Comparison of ENCODE assay signal across 13 mouse cellular contexts in genomic region chr11:31362330-31362729, GRCm38 (mm10). TPM values are rescaled to one million over a fixed set of nuclear protein-coding genes. Genes with fewer than 3 reads are reported as not detected.
DNase-seq lines count a peak whose midpoint lies in the region; ATAC-seq and TF ChIP-seq lines count a peak whose summit lies in the region.
"Had no signal": no experiment of that assay in that cellular context is flagged by ENCODE, and none has a peak within 500 bp of the region (broad histone marks: within the 10 kb centered on the region; RNA-seq: fewer than 3 reads in every experiment).

No protein-coding gene starts in this region.

- no peak overlapping the region for H3K4me2 ChIP-seq in forebrain, embryonic 11.5 days (ENCODE audit: low read depth, low read length, severe bottlenecking)
- H3K4me2 ChIP-seq in forebrain, embryonic 12.5 days, result no peak overlapping the region
- no peak overlapping the region for H3K4me2 ChIP-seq in liver, postnatal 0 days (ENCODE audit: low read depth, low read length)
- H3K4me2 ChIP-seq in liver, embryonic 12.5 days, result no peak overlapping the region
- no peak overlapping the region for H3K4me2 ChIP-seq in heart, embryonic 16.5 days (ENCODE audit: low read depth, low read length)
- H3K4me2 ChIP-seq: embryonic facial prominence, embryonic 13.5 days; neural tube, embryonic 13.5 days had no signal

- no peak overlapping the region for H3K4me3 ChIP-seq in forebrain, embryonic 11.5 days (ENCODE audit: low read depth, low read length)
- no peak overlapping the region for H3K4me3 ChIP-seq in forebrain, embryonic 12.5 days (replicated peaks)
- H3K4me3 ChIP-seq in liver, postnatal 0 days (ENCODE audit: low read depth, low read length), result no peak overlapping the region
- H3K4me3 ChIP-seq in liver, embryonic 12.5 days, result no peak overlapping the region
- H3K4me3 ChIP-seq in heart, embryonic 16.5 days (ENCODE audit: low read length), result no peak overlapping the region
- H3K4me3 ChIP-seq: embryonic facial prominence, embryonic 13.5 days; neural tube, embryonic 13.5 days had no signal

- no peaks in the 10 kb centered on the region for H3K36me3 ChIP-seq in forebrain, embryonic 11.5 days (ENCODE audit: control insufficient read depth, insufficient read depth, low read length)
- 0 out of 2 replicates have a peak, but pooled peaks cover 3% of the 10 kb centered on the region for H3K36me3 ChIP-seq in forebrain, embryonic 12.5 days (replicated peaks)
- H3K36me3 ChIP-seq in liver, postnatal 0 days (replicated peaks; ENCODE audit: insufficient read depth, low read length), result no peaks in the 10 kb centered on the region
- no peaks in the 10 kb centered on the region for H3K36me3 ChIP-seq in liver, embryonic 12.5 days
- peaks cover 5% of the 10 kb centered on the region for H3K36me3 ChIP-seq in heart, embryonic 16.5 days (ENCODE audit: control insufficient read depth, insufficient read depth)
- H3K36me3 ChIP-seq: embryonic facial prominence, embryonic 13.5 days; neural tube, embryonic 13.5 days had no signal

- no peak for ATAC-seq in forebrain, embryonic 11.5 days (replicated peaks; ENCODE audit: low FRiP score)
- ATAC-seq in forebrain, embryonic 12.5 days (ENCODE audit: low FRiP score), result no peak
- no peak for ATAC-seq in liver, postnatal 0 days
- no peak for ATAC-seq in liver, embryonic 12.5 days
- peak; percentile 87 for ATAC-seq in heart, embryonic 16.5 days (replicated peaks; ENCODE audit: extremely low read depth, insufficient read depth, low FRiP score)
- ATAC-seq: intestine, embryonic 16.5 days had no signal

- no peaks in the 10 kb centered on the region for H3K9me3 ChIP-seq in forebrain, embryonic 11.5 days (ENCODE audit: control insufficient read depth, low read length)
- H3K9me3 ChIP-seq in forebrain, embryonic 12.5 days, result no peaks in the 10 kb centered on the region
- no peaks in the 10 kb centered on the region for H3K9me3 ChIP-seq in liver, postnatal 0 days (ENCODE audit: low read length)
- no peaks in the 10 kb centered on the region for H3K9me3 ChIP-seq in liver, embryonic 12.5 days (replicated peaks)
- H3K9me3 ChIP-seq in heart, embryonic 16.5 days (replicated peaks; ENCODE audit: control insufficient read depth, low read length), result no peaks in the 10 kb centered on the region
- H3K9me3 ChIP-seq: embryonic facial prominence, embryonic 13.5 days; neural tube, embryonic 13.5 days had no signal

- peak; percentile 26 for DNase-seq in forebrain, embryonic 11.5 days (ENCODE audit: low spot score)
- peak; percentile 8 for DNase-seq in liver, postnatal 0 days
- peak; percentile 30 for DNase-seq in lung, postnatal 14 days
- DNase-seq in frontal cortex, postnatal 14 days (ENCODE audit: low spot score in 2 of 2), result no peak
- no peak for DNase-seq in left cerebral cortex, postnatal 14 days (ENCODE audit: low spot score in 2 of 2)
- DNase-seq: right cerebral cortex, postnatal 4 days; thymus, adult 18-20 months had no signal

- H3K4me1 ChIP-seq in forebrain, embryonic 11.5 days (replicated peaks; ENCODE audit: control insufficient read depth, insufficient read depth, low read length), result no peaks in the 10 kb centered on the region
- no peaks in the 10 kb centered on the region for H3K4me1 ChIP-seq in forebrain, embryonic 12.5 days
- no peaks in the 10 kb centered on the region for H3K4me1 ChIP-seq in liver, postnatal 0 days (ENCODE audit: insufficient read depth)
- no peaks in the 10 kb centered on the region for H3K4me1 ChIP-seq in liver, embryonic 12.5 days
- peaks cover 17% of the 10 kb centered on the region for H3K4me1 ChIP-seq in heart, embryonic 16.5 days (ENCODE audit: control insufficient read depth, insufficient read depth, low read length)
- H3K4me1 ChIP-seq: neural tube, embryonic 13.5 days had no signal

- intact Hi-C loops in left cerebral cortex, postnatal 14 days (cut with DNase I), result loop anchor here (10.0 kb wide), 1 partner anchor 118 kb away; no protein-coding TSS in a partner anchor

- WGBS in forebrain, embryonic 11.5 days, result 91% methylated on average over 3 of the region's 3 CpGs
- WGBS in forebrain, embryonic 12.5 days, result 88% methylated on average over 3 of the region's 3 CpGs
- 50% methylated on average over 3 of the region's 3 CpGs for WGBS in liver, postnatal 0 days (ENCODE audit: insufficient replicate concordance)
- 60% methylated on average over 3 of the region's 3 CpGs for WGBS in liver, embryonic 12.5 days (ENCODE audit: insufficient replicate concordance)
- 43% methylated on average over 3 of the region's 3 CpGs for WGBS in heart, embryonic 16.5 days

- no peak overlapping the region for H3K9ac ChIP-seq in forebrain, embryonic 11.5 days (ENCODE audit: low read length)
- H3K9ac ChIP-seq in forebrain, embryonic 12.5 days, result no peak overlapping the region
- no peak overlapping the region for H3K9ac ChIP-seq in liver, postnatal 0 days (replicated peaks)
- no peak overlapping the region for H3K9ac ChIP-seq in liver, embryonic 12.5 days
- no peak overlapping the region for H3K9ac ChIP-seq in heart, embryonic 16.5 days (ENCODE audit: low read length)
- H3K9ac ChIP-seq: embryonic facial prominence, embryonic 13.5 days; neural tube, embryonic 13.5 days had no signal

- no peak for TF ChIP-seq CTCF in liver, postnatal 0 days (IDR thresholded peaks at IDR 0.05; ENCODE audit: low read depth)

- H3K27ac ChIP-seq in forebrain, embryonic 11.5 days (ENCODE audit: low read depth, low read length), result no peak overlapping the region
- H3K27ac ChIP-seq in forebrain, embryonic 12.5 days, result no peak overlapping the region
- H3K27ac ChIP-seq in liver, postnatal 0 days (ENCODE audit: low read depth), result no peak overlapping the region
- H3K27ac ChIP-seq in liver, embryonic 12.5 days, result no peak overlapping the region
- H3K27ac ChIP-seq in heart, embryonic 16.5 days (ENCODE audit: low read length), result peak overlapping the region; percentile 17
- H3K27ac ChIP-seq: embryonic facial prominence, embryonic 13.5 days; neural tube, embryonic 13.5 days had no signal

- TF ChIP-seq EP300 in liver, postnatal 0 days (IDR thresholded peaks at IDR 0.05; ENCODE audit: low read depth), result no peak

- H3K27me3 ChIP-seq in forebrain, embryonic 11.5 days (ENCODE audit: control insufficient read depth, insufficient read depth, low read length), result no peaks in the 10 kb centered on the region
- peaks cover 5% of the 10 kb centered on the region for H3K27me3 ChIP-seq in forebrain, embryonic 12.5 days
- H3K27me3 ChIP-seq in liver, postnatal 0 days (ENCODE audit: insufficient read depth, low read length), result no peaks in the 10 kb centered on the region
- H3K27me3 ChIP-seq in liver, embryonic 12.5 days (replicated peaks), result no peaks in the 10 kb centered on the region
- no peaks in the 10 kb centered on the region for H3K27me3 ChIP-seq in heart, embryonic 16.5 days (ENCODE audit: control insufficient read depth, insufficient read depth, low read length)

RNA-seq across cellular contexts. Expression of gene Stc2, which starts 7.5 kb away (rescaled TPM):
- polyA plus RNA-seq in forebrain, embryonic 11.5 days (2014; fragmentation: Nextera tagmentation; extraction: Ambion mirVana), result 1.7 and 2.5 TPM in 2 replicates
- 1.6 and 2.1 TPM in 2 replicates for polyA plus RNA-seq in forebrain, embryonic 12.5 days (2016; fragmentation: Nextera tagmentation; extraction: Ambion mirVana)
- polyA plus RNA-seq in liver, postnatal 0 days (2015; fragmentation: Nextera tagmentation; extraction: Ambion mirVana), result 0.19 and 0.43 TPM in 2 replicates
- polyA plus RNA-seq in liver, embryonic 12.5 days (2016; fragmentation: Nextera tagmentation; extraction: Ambion mirVana), result 1.4 and 1.8 TPM in 2 replicates
- 5.0 and 5.2 TPM in 2 replicates for polyA plus RNA-seq in heart, embryonic 16.5 days (2015; fragmentation: Nextera tagmentation; extraction: Ambion mirVana)
- total RNA-seq in left cerebral cortex, postnatal 14 days (2021), result 1 to 10 TPM; 1.2 to 1.4 TPM

Comparison
In these comparisons a context has a peak if more than half of its experiments do, and no peak if none do; other contexts are left out.
1. DNase-seq: peak in forebrain, embryonic 11.5 days (single experiment), liver, postnatal 0 days (single experiment) and lung, postnatal 14 days (single experiment); none in frontal cortex, postnatal 14 days (0 of 2) and left cerebral cortex, postnatal 14 days (0 of 2).